Mouse (Mus musculus) heart, embryonic 13.5 days (tissue): ENCODE results near the gene Ephb2. TPM values are rescaled to one million over a fixed set of nuclear protein-coding genes. Genes with fewer than 3 reads are reported as not detected.

Experiments used
- ATAC-seq: fragments of 200-750 bp; cut with Nextera tagmentation; 2 replicates; pipeline ENCODE4 v1.8.0; 2017; ENCODE audit warnings: moderate TSS enrichment; ENCODE audit not compliant: insufficient number of reproducible peaks, low FRiP score, low TSS enrichment; ENCODE audit errors: extremely low read depth
- H3K27ac ChIP-seq: fragments of 300-500 bp; sonication (generic); replicated peaks from 2 replicates; pipeline ENCODE4 v1.5.1; 2015; ENCODE audit warnings: moderate library complexity, mild to moderate bottlenecking, inconsistent platforms
- H3K27me3 ChIP-seq: fragments of 300-500 bp; sonication (generic); replicated peaks from 2 replicates; pipeline ENCODE4 v1.6.1; 2015; ENCODE audit warnings: mild to moderate bottlenecking, inconsistent platforms
- H3K36me3 ChIP-seq: fragments of 300-500 bp; sonication (generic); 2 replicates; pipeline ENCODE4 v1.6.1; 2015; ENCODE audit warnings: mild to moderate bottlenecking, inconsistent platforms
- H3K4me1 ChIP-seq: fragments of 300-500 bp; sonication (generic); 2 replicates; pipeline ENCODE4 v1.6.1; 2015; ENCODE audit warnings: inconsistent platforms
- H3K4me2 ChIP-seq: fragments of 300-500 bp; sonication (generic); 2 replicates; pipeline ENCODE4 v1.6.1; 2015; ENCODE audit warnings: inconsistent platforms, mild to moderate bottlenecking, moderate library complexity
- H3K4me3 ChIP-seq: fragments of 300-500 bp; sonication (generic); 2 replicates; pipeline ENCODE4 v1.5.1; 2015; ENCODE audit warnings: moderate library complexity, mild to moderate bottlenecking, inconsistent platforms
- H3K9ac ChIP-seq: fragments of 300-500 bp; sonication (generic); 2 replicates; pipeline ENCODE4 v1.6.1; 2015; ENCODE audit warnings: inconsistent platforms, mild to moderate bottlenecking, moderate library complexity
- H3K9me3 ChIP-seq: fragments of 300-500 bp; sonication (generic); 2 replicates; pipeline ENCODE4 v1.6.1; 2016; ENCODE audit warnings: inconsistent platforms
- WGBS: fragments of 180-500 bp; shearing (Covaris S2); methylation state at CpG from one replicate; pipeline ENCODE4 v1.1.7; 2015; ENCODE audit warnings: mixed read lengths; 5-methylcytosine and 5-hydroxymethylcytosine counted together
- polyA plus RNA-seq: library from polyadenylated mRNA; unstranded; fragments of >200 nt; fragmentation: Nextera tagmentation; extraction: Ambion mirVana; gene quantifications from 2 replicates; pipeline ENCODE4 v1.2.1, GENCODE M21; 2015

The Ephb2 gene
- polyA plus RNA-seq, 1 experiment from 2014 or later: 1.2 TPM

GRCm38 (mm10) chr4:136776471-136776892 lies 59.3 kb downstream of the Ephb2 start:
- peaks cover 32% of the 10 kb centered on the region for H3K4me1 ChIP-seq
- H3K36me3 ChIP-seq: no peaks in the 10 kb centered on the region
- ATAC-seq: no peak
- peak overlapping the region; percentile 56 for H3K9ac ChIP-seq
- H3K27ac ChIP-seq: peak overlapping the region; percentile 45; the same call in 1 of the 2 replicates
- WGBS: 5% methylated on average over 9 of the region's 9 CpGs
- H3K27me3 ChIP-seq: no peaks in the 10 kb centered on the region
- no peaks in the 10 kb centered on the region for H3K9me3 ChIP-seq
- H3K4me3 ChIP-seq: 0 out of 2 replicates have a peak overlapping the region, but pooled peaks have one; percentile 9
- peak overlapping the region; percentile 47 for H3K4me2 ChIP-seq

DNA sequence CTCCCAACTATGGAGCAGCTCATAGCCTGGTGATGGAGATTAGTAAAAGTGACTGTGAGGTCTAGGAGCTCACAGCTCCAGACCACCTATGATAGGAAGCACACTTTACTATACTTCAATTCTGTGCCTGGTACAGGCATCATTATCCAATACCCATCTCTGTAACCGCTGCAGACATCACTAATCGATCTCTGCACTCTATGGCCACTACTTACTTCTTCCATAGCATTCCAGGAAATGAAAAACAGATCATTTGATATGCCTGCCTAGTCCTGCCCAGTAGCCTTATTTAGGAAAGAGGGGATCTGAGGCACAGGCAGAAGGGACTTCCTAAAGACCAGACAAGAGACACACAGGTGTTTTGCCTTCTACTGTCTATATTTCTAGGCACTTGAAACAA lies 59.9 kb downstream of the Ephb2 start:
- no peak for ATAC-seq
- WGBS: 82% methylated on average over 2 of the region's 2 CpGs
- Histone ChIP-seq H3K27me3 (0 out of 2 replicates have a peak, but pooled peaks cover 2% of the 10 kb centered on the region), H3K27ac (peak overlapping the region; percentile 45; the same call in 1 of the 2 replicates), H3K9ac (peak overlapping the region; percentile 56; the same call in 1 of the 2 replicates), H3K4me3 (no peak overlapping the region), H3K4me1 (peaks cover 29% of the 10 kb centered on the region), H3K36me3 (0 out of 2 replicates have a peak, but pooled peaks cover 2% of the 10 kb centered on the region), H3K9me3 (no peaks in the 10 kb centered on the region), H3K4me2 (peak overlapping the region; percentile 47)

DNA sequence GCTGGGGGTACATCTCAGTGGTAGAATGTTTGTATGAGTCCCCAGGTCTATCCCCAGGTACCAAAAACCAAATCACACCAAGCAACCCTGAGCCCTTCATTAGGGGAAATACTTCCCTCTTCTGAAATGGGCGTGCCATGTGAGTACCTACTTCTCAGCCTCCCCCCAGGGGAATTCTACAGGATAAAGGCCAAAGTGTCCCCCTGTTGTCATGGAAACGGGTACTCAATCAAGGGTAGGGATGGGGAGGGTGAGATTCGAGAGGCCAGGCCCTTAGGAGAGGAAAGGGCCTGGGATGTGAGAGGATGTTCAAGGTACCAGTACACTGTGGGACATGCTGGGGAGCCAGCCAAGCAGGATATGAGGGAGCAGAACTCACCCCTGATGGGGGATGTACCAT lies 61.6 kb downstream of the Ephb2 start:
- 0 out of 2 replicates have a peak, but pooled peaks cover 4% of the 10 kb centered on the region for H3K27me3 ChIP-seq
- H3K4me2 ChIP-seq: no peak overlapping the region
- no peak overlapping the region for H3K9ac ChIP-seq
- H3K4me1 ChIP-seq: peaks cover 20% of the 10 kb centered on the region
- 67% methylated on average over 3 of the region's 3 CpGs for WGBS
- H3K9me3 ChIP-seq: no peaks in the 10 kb centered on the region
- ATAC-seq: no peak
- 0 out of 2 replicates have a peak, but pooled peaks cover 2% of the 10 kb centered on the region for H3K36me3 ChIP-seq
- H3K27ac ChIP-seq: no peak overlapping the region
- H3K4me3 ChIP-seq: no peak overlapping the region

DNA sequence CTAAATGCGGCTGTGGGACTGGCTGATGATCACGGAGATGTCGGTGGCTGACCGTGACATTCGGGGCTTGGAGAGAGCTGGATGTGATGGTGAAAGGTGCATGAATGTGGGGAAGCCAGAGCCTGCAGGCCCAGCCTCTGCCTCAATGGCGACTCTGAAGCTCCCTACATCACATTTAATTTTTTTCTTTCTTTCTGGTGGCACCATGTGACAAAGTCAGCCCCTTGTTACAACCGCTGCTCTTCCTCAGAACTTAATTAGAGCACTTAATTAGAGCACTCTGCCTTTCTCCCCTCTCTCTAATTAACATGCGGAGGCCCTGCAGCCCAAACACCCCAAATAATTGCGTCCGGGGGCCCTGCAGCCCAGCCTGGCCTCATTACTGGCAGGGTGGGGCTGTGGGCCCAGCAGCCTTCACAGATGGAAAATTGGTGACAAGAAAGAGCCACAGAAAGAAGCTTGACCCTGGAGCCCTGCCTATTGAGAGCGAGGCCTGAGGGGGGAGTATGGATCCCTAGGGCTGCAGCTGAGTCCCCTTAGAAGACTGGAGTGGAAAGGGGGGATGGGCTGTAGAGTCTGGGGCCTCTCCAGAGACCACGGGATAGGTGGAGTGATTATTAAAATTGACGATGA lies 62.7 kb downstream of the Ephb2 start:
- ATAC-seq: no peak
- Histone ChIP-seq H3K27me3 (0 out of 2 replicates have a peak, but pooled peaks cover 4% of the 10 kb centered on the region), H3K4me2 (no peak overlapping the region), H3K27ac (no peak overlapping the region), H3K9ac (no peak overlapping the region), H3K36me3 (0 out of 2 replicates have a peak, but pooled peaks cover 2% of the 10 kb centered on the region), H3K4me1 (peaks cover 20% of the 10 kb centered on the region), H3K9me3 (no peaks in the 10 kb centered on the region), H3K4me3 (no peak overlapping the region)
- 83% methylated on average over 13 of the region's 13 CpGs for whole genome bisulfite sequencing

- no peak overlapping the region for H3K9ac ChIP-seq
- WGBS: 79% methylated on average over 5 of the region's 5 CpGs
- 0 out of 2 replicates have a peak, but pooled peaks cover 2% of the 10 kb centered on the region for H3K36me3 ChIP-seq
These were observed 63.5 kb downstream of the Ephb2 start for GRCm38 (mm10) chr4:136772318-136772717.

DNA sequence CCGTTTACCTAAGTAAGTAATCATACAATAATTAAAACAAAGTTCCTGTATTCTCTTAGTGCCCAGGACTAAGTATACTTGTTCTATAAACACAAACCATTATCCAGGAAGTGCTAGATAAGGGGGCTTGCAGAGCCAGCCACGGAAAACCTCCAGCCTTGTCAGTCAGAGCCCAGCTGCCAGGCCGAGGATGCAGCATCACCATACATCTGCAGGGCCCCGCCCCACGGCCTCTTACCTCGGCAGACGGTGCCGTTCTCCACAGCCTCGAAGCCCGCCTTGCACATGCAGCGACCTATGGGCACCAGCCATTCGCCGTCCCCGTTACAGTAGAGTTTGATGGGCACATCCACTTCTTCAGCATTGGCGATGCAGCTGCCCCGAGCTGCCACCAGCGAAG lies 65.1 kb downstream of the Ephb2 start:
- H3K9ac ChIP-seq: no peak overlapping the region
- no peak overlapping the region for H3K27ac ChIP-seq
- H3K4me2 ChIP-seq: no peak overlapping the region
- 57% methylated on average over 17 of the region's 17 CpGs for WGBS
- H3K27me3 ChIP-seq: 0 out of 2 replicates have a peak, but pooled peaks cover 4% of the 10 kb centered on the region
- no peaks in the 10 kb centered on the region for H3K9me3 ChIP-seq
- no peak overlapping the region for H3K4me3 ChIP-seq
- ATAC-seq: no peak
- peaks cover 3% of the 10 kb centered on the region; the same call in 1 of the 2 replicates for H3K4me1 ChIP-seq
- H3K36me3 ChIP-seq: 0 out of 2 replicates have a peak, but pooled peaks cover 2% of the 10 kb centered on the region

More at GRCm38 (mm10) chr4:136772318-136772717, 63.5 kb downstream of the Ephb2 start:
- H3K4me2 ChIP-seq: no peak overlapping the region
- H3K27ac ChIP-seq: no peak overlapping the region
- 0 out of 2 replicates have a peak, but pooled peaks cover 4% of the 10 kb centered on the region for H3K27me3 ChIP-seq
- ATAC-seq: no peak
- no peak overlapping the region for H3K4me3 ChIP-seq
- H3K4me1 ChIP-seq: peaks cover 18% of the 10 kb centered on the region
- H3K9me3 ChIP-seq: no peaks in the 10 kb centered on the region

GRCm38 (mm10) chr4:136768499-136768898 lies 67.3 kb downstream of the Ephb2 start:
- H3K27ac ChIP-seq: no peak overlapping the region
- WGBS: 92% methylated on average over 3 of the region's 3 CpGs
- H3K4me2 ChIP-seq: no peak overlapping the region
- H3K4me1 ChIP-seq: peaks cover 10% of the 10 kb centered on the region
- H3K9ac ChIP-seq: no peak overlapping the region
- H3K36me3 ChIP-seq: 0 out of 2 replicates have a peak, but pooled peaks cover 2% of the 10 kb centered on the region
- no peak overlapping the region for H3K4me3 ChIP-seq
- no peak for ATAC-seq
- H3K9me3 ChIP-seq: no peaks in the 10 kb centered on the region
- H3K27me3 ChIP-seq: 0 out of 2 replicates have a peak, but pooled peaks cover 4% of the 10 kb centered on the region

GRCm38 (mm10) chr4:136765080-136765479 lies 70.7 kb downstream of the Ephb2 start:
- Histone ChIP-seq H3K27me3 (no peaks in the 10 kb centered on the region), H3K27ac (no peak overlapping the region), H3K9me3 (no peaks in the 10 kb centered on the region), H3K9ac (no peak overlapping the region), H3K4me2 (no peak overlapping the region), H3K36me3 (no peaks in the 10 kb centered on the region), H3K4me3 (no peak overlapping the region), H3K4me1 (peaks cover 15% of the 10 kb centered on the region)
- ATAC-seq: no peak
- WGBS: 54% methylated on average over 7 of the region's 7 CpGs

DNA sequence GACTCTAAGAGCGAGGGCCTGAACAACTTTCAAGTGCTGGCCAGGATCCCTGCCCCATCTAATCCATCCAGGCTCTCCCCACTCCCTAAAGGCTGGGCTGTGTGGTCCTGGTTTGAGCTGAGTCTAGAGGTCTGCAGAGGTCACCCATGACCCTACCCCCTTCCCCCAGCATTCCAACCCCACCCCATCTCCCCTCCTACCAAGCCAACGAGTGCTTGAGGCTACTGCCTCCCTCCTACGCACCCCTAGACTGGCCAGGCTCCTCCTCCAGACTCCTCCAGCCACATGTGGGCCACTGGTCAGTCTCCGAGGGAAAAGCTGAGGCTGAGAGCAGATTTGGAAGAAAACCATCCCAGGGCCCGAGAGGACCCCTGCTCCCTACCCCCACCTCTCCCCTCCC lies 72.4 kb downstream of the Ephb2 start:
- peaks cover 15% of the 10 kb centered on the region for H3K4me1 ChIP-seq
- no peaks in the 10 kb centered on the region for H3K9me3 ChIP-seq
- peaks cover 3% of the 10 kb centered on the region for H3K27me3 ChIP-seq
- H3K4me2 ChIP-seq: no peak overlapping the region
- ATAC-seq: no peak; the same call in 1 of the 2 replicates
- 31% methylated on average over 5 of the region's 5 CpGs for WGBS
- H3K4me3 ChIP-seq: no peak overlapping the region
- no peak overlapping the region for H3K9ac ChIP-seq
- H3K36me3 ChIP-seq: no peaks in the 10 kb centered on the region
- no peak overlapping the region for H3K27ac ChIP-seq

DNA sequence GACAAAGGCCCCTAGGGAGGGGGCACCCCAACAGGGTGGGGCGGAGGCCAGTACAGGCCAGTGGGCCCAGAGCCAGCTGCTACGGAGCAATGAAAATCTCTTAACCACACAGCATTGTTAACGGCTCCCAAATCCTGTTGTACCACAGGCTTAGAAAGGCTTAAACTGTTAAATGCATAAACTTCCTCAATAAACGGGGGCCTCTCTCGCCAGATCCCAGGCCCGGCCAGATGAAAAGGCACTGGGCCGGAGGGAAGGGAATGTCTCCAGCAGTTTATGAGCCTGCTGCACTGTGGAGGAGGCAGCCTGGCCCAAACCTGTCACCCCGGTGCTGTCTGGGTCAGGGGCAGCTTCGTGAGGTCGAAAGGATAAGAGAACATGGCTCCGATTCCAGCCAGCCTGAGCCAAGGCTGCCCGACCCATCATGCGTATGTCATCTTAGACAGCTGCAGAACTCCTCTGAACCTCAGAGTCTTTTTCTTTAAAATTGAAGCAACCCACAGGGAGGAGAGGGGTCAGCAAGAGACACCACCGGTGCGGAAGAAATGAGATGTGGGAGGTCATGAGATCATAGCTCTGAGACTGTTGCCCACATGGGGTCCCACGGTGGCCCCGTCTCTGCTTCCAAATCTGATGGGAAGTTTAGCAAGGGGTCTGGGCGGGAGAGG lies 73.9 kb downstream of the Ephb2 start:
- 0 out of 2 replicates have a peak overlapping the region, but pooled peaks have one; percentile 4 for H3K27ac ChIP-seq
- WGBS: 62% methylated on average over 18 of the region's 18 CpGs
- no peaks in the 10 kb centered on the region for H3K36me3 ChIP-seq
- no peaks in the 10 kb centered on the region for H3K9me3 ChIP-seq
- H3K4me3 ChIP-seq: no peak overlapping the region
- H3K4me1 ChIP-seq: peaks cover 15% of the 10 kb centered on the region
- H3K4me2 ChIP-seq: no peak overlapping the region
- H3K27me3 ChIP-seq: peaks cover 15% of the 10 kb centered on the region
- 0 out of 2 replicates have a peak overlapping the region, but pooled peaks have one; percentile 14 for H3K9ac ChIP-seq
- ATAC-seq: no peak

DNA sequence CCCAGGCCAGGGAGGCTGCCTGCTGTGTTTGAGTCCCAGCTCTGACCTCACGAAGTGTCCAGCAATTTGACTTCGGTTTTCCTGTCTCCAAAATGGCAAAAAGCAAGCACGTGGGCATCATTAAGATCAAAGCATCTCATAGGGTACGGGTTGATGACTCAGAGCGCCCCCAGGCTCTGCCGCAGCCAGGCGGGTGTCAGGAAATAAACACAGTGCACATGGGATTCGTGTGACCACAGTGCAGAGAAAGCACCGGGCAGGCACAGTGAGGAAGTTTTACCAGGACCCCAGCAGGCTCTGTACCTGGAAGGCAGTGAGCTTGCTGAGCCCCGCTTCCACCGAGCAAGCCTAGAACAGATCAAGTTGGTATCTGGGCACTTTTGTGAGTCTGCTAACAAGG lies 74.9 kb downstream of the Ephb2 start:
- Histone ChIP-seq H3K4me2 (no peak overlapping the region), H3K9ac (no peak overlapping the region), H3K27me3 (peaks cover 23% of the 10 kb centered on the region), H3K4me1 (peaks cover 18% of the 10 kb centered on the region), H3K27ac (no peak overlapping the region), H3K4me3 (no peak overlapping the region), H3K9me3 (no peaks in the 10 kb centered on the region), H3K36me3 (no peaks in the 10 kb centered on the region)
- ATAC-seq: no peak
- WGBS: 70% methylated on average over 11 of the region's 11 CpGs
